Mouse (Mus musculus): ENCODE measurements around the gene Lrrk1.

GRCm38 (mm10) chr7:66365411-66365810 is 22.7 kb downstream of the Lrrk1 start:
- TF ChIP-seq ZNF384 (IDR thresholded peaks at IDR 0.05; ENCODE audit: low read depth, low read length) = no peak
- no peak for TF ChIP-seq CHD2 (IDR thresholded peaks at IDR 0.05; ENCODE audit: low read depth, low read length)
- TF ChIP-seq HCFC1 (IDR thresholded peaks at IDR 0.05; ENCODE audit: borderline replicate concordance, insufficient read depth, low read length) = no peak
- TF ChIP-seq MAFK (IDR thresholded peaks at IDR 0.05; ENCODE audit: insufficient read depth, low read depth, low read length) = no peak
- TF ChIP-seq ZC3H11A (IDR thresholded peaks at IDR 0.05; ENCODE audit: borderline replicate concordance, low read depth, low read length) = no peak

Measured in ES-E14 (cell line).